In the genomic region with DNA sequence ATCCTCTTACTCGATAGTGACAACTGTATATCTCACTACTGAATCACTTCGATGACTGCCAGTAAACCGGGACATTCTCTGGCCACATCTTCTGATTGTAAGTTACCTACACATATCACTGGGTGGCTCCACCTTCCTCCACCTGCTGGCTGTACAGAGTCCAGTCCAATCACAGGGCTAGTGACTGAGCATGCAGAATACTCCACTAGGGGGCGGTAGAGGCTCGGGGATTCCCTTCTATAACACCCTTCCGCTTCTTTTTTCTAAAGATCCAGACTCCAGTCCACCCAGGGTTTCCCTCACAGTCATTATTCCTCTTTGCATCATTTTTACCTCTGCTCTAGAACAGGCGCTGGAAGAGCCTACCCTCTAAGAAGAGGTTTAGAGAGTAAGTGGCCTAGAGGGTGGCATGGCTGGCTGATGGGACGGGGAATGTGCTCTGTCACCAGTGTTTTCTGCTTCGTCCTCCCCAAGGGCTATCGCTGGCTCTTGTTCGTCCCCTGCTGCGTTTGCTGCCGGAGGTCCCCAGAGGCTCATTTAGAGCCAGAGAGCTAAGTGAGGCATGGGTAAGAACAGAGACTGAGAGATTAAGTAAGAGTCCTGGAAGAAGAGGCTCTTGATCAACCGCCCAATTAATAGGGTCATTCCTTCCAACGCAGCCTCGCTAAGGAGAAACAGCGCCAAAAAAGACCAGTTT, we compare ENCODE assay signal across 8 mouse cellular contexts. TPM values are rescaled to one million over a fixed set of nuclear protein-coding genes. Genes with fewer than 3 reads are reported as not detected.
DNase-seq lines count a peak whose midpoint lies in the region; ATAC-seq lines count a peak whose summit lies in the region.

No protein-coding gene starts in this region.

- peak; percentile 76 for ATAC-seq in common myeloid progenitor, adult 5-6 weeks (replicated peaks; ENCODE audit: low read depth, poor library complexity, severe bottlenecking)

- peak; percentile 90 for DNase-seq in ZHBTc4 (ENCODE audit: low read depth, low spot score)
- peak; percentile 87 for DNase-seq in gastrocnemius, postnatal 10 days
- DNase-seq in hindlimb bud, embryonic 11.5 days (ENCODE audit: extremely low spot score, low read depth, low spot score) = peak; percentile 81
- DNase-seq in left cerebral cortex, adult 18-20 months (ENCODE audit: low spot score in 2 of 2) = peak; percentile 85 to 94
- DNase-seq in lung, postnatal 4 days = peak; percentile 77 to 88
- DNase-seq in right cerebral cortex, adult 18-20 months = peak; percentile 75
- peak; percentile 70 to 74 for DNase-seq in urinary bladder, adult 18-20 months (ENCODE audit: low spot score in 2 of 2)

RNA-seq across cellular contexts. Expression of gene Etv3, which starts 16.9 kb away (rescaled TPM):
- total RNA-seq in common myeloid progenitor, adult 5-6 weeks (2017) = 13.1 and 13.3 TPM in 2 replicates
- 10 to 100 TPM; 11.4 to 11.6 TPM for total RNA-seq in gastrocnemius, postnatal 10 days (2021)
- 10 to 100 TPM; 28.0 to 28.1 TPM for total RNA-seq in left cerebral cortex, adult 18-20 months (2021)

Comparison
In these comparisons a context has a peak if more than half of its experiments do, and no peak if none do; other contexts are left out.
1. Peak in every context shown above with its lines: DNase-seq and ATAC-seq.